Mouse (Mus musculus) CH12.LX (cell line): Measurements from ENCODE around the gene Mms22l.

Experiments
- CTCF ChIP-seq, 2 experiments: IDR thresholded peaks in 1 of 2; conservative IDR thresholded peaks in 1 of 2; 2 replicates each; pipeline ENCODE4 v1.5.1; 2011 to 2012; ENCODE audit warnings: low read depth in 2 of 2, low read length in 2 of 2, improper control_type of control experiment in 1 of 2, inconsistent platforms in 1 of 2, mild to moderate bottlenecking in 1 of 2, moderate library complexity in 1 of 2
- POLR2A ChIP-seq: IDR thresholded peaks from 2 replicates; pipeline ENCODE4 v1.6.1; 2011; ENCODE audit warnings: low read depth, mild to moderate bottlenecking, improper control_type of control experiment, low read length

GRCm38 (mm10) chr4:24626686-24627085 is 130.4 kb downstream of the Mms22l start:
- TF ChIP-seq CTCF (conservative IDR thresholded peaks at IDR 0.05 in 1 of 2, IDR thresholded peaks at IDR 0.05 in 1 of 2; ENCODE audit: low read depth in 2 of 2, low read length in 2 of 2) (no peak), POLR2A (no peak)
